Mouse (Mus musculus) megakaryocyte, embryonic 14.5 days (primary cell): ENCODE data around the gene Kctd20.

Source experiments
- FLI1 ChIP-seq: IDR thresholded peaks from 2 replicates; pipeline ENCODE4 v1.6.1; 2012; ENCODE audit warnings: low read length, inconsistent platforms, mixed read lengths
- GATA1 ChIP-seq: IDR thresholded peaks from 3 replicates; pipeline ENCODE4 v1.6.1; 2012; ENCODE audit warnings: mixed read lengths, low read length, inconsistent platforms, borderline replicate concordance

DNA sequence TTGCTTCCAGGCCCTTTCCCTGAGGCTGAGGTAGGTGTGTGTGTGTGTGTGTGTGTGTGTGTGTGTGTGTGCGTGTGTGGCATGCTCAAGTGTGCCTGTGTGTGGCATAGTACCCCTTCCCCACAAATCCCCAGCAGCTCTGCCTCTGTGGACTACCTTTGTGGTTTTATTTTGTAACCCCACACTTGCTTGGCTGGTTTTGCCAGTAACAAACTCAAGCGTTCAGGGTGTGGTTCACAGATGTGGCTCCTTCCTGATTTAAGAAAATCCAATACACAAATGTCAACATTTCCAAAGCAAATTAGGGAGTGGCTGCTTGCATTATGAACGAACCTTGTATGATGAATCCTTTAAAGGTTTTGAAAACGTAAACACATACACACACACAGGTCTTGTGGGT is 65.0 kb downstream of the Kctd20 start:
- TF ChIP-seq FLI1 (no peak), GATA1 (no peak)
